Mouse (Mus musculus) spleen, adult 2 months (tissue): Measurements from ENCODE around the gene Madd.

Experiments
- CTCF ChIP-seq: fragments of 200-500 bp; IDR thresholded peaks from 2 replicates; pipeline ENCODE4 v1.5.1; 2011; ENCODE audit warnings: mild to moderate bottlenecking, inconsistent platforms; ENCODE audit not compliant: insufficient read depth, insufficient read length, insufficient replicate concordance; ENCODE audit errors: extremely low read depth
- POLR2A ChIP-seq: fragments of 200-500 bp; IDR thresholded peaks from 2 replicates; pipeline ENCODE4 v1.6.1; 2011; ENCODE audit warnings: low read depth, low read length, inconsistent platforms

DNA sequence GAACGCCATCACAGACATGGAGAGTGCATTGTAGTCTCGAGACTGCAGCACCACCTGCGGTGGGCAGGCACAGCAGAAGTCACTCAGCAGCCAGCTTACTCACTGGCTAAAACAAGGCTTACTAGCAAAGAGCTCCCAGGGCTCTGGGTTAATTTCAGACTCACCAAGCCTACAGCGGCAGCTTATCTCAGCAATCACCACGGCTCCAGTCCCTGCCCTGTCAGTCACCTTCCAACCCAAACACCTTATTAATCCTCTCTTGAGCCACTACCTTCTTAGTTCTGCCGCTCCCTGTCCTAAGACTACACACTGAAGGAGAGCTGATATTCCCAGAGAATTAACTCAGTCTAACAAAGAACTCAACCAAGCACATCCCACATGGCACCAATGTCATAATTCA lies 7.4 kb downstream of the Madd start:
- TF ChIP-seq CTCF: no peak
- no peak for TF ChIP-seq POLR2A
